Mouse (Mus musculus) ES-E14 (cell line): ENCODE results near the gene Hoxb2.

ENCODE experiments used
- CHD2 ChIP-seq: IDR thresholded peaks from 2 replicates; pipeline ENCODE4 v1.6.1; 2014; ENCODE audit warnings: mild to moderate bottlenecking, low read depth, low read length, inconsistent platforms
- HCFC1 ChIP-seq: IDR thresholded peaks from 2 replicates; pipeline ENCODE4 v1.6.1; 2012; ENCODE audit warnings: low read length, inconsistent platforms, borderline replicate concordance; ENCODE audit not compliant: insufficient read depth
- ZNF384 ChIP-seq: IDR thresholded peaks from 2 replicates; pipeline ENCODE4 v1.6.1; 2012; ENCODE audit warnings: low read depth, low read length, inconsistent platforms

GRCm38 (mm10) chr11:96353939-96354338 lies 3.6 kb downstream of the Hoxb2 start:
- TF ChIP-seq ZNF384 (no peak), HCFC1 (no peak), CHD2 (no peak)
